Mouse (Mus musculus) heart, embryonic 13.5 days (tissue): ENCODE measurements around the gene Klkb1. TPM values are rescaled to one million over a fixed set of nuclear protein-coding genes. Genes with fewer than 3 reads are reported as not detected.
A peak's percentile ranks its signal among the peaks of the same experiment; 100 is the strongest.
"Not testable (repeated sequence)": the region's sequence is repeated elsewhere in the genome, so short reads cannot be mapped to it uniquely, and the experiment has no call there.

Source experiments
- ATAC-seq: fragments of 200-750 bp; cut with Nextera tagmentation; 2 replicates; pipeline ENCODE4 v1.8.0; 2017; ENCODE audit warnings: moderate TSS enrichment; ENCODE audit not compliant: insufficient number of reproducible peaks, low FRiP score, low TSS enrichment; ENCODE audit errors: extremely low read depth
- H3K27ac ChIP-seq: fragments of 300-500 bp; sonication (generic); replicated peaks from 2 replicates; pipeline ENCODE4 v1.5.1; 2015; ENCODE audit warnings: moderate library complexity, mild to moderate bottlenecking, inconsistent platforms
- H3K27me3 ChIP-seq: fragments of 300-500 bp; sonication (generic); replicated peaks from 2 replicates; pipeline ENCODE4 v1.6.1; 2015; ENCODE audit warnings: mild to moderate bottlenecking, inconsistent platforms
- H3K36me3 ChIP-seq: fragments of 300-500 bp; sonication (generic); 2 replicates; pipeline ENCODE4 v1.6.1; 2015; ENCODE audit warnings: mild to moderate bottlenecking, inconsistent platforms
- H3K4me1 ChIP-seq: fragments of 300-500 bp; sonication (generic); 2 replicates; pipeline ENCODE4 v1.6.1; 2015; ENCODE audit warnings: inconsistent platforms
- H3K4me2 ChIP-seq: fragments of 300-500 bp; sonication (generic); 2 replicates; pipeline ENCODE4 v1.6.1; 2015; ENCODE audit warnings: inconsistent platforms, mild to moderate bottlenecking, moderate library complexity
- H3K4me3 ChIP-seq: fragments of 300-500 bp; sonication (generic); 2 replicates; pipeline ENCODE4 v1.5.1; 2015; ENCODE audit warnings: moderate library complexity, mild to moderate bottlenecking, inconsistent platforms
- H3K9ac ChIP-seq: fragments of 300-500 bp; sonication (generic); 2 replicates; pipeline ENCODE4 v1.6.1; 2015; ENCODE audit warnings: inconsistent platforms, mild to moderate bottlenecking, moderate library complexity
- H3K9me3 ChIP-seq: fragments of 300-500 bp; sonication (generic); 2 replicates; pipeline ENCODE4 v1.6.1; 2016; ENCODE audit warnings: inconsistent platforms
- WGBS: fragments of 180-500 bp; shearing (Covaris S2); methylation state at CpG from one replicate; pipeline ENCODE4 v1.1.7; 2015; ENCODE audit warnings: mixed read lengths; 5-methylcytosine and 5-hydroxymethylcytosine counted together
- polyA plus RNA-seq: library from polyadenylated mRNA; unstranded; fragments of >200 nt; fragmentation: Nextera tagmentation; extraction: Ambion mirVana; gene quantifications from 2 replicates; pipeline ENCODE4 v1.2.1, GENCODE M21; 2015

The Klkb1 gene
- polyA plus RNA-seq = 0.09 TPM in 1 of 2 replicates, not detected in the other

- no peak for ATAC-seq
- no peak within 1 kb of the TSS for H3K4me2 ChIP-seq
- no peaks in the 10 kb centered on the region for H3K36me3 ChIP-seq
- no peak within 1 kb of the TSS for H3K4me3 ChIP-seq
- H3K9ac ChIP-seq = no peak within 1 kb of the TSS
- no peaks in the 10 kb centered on the region for H3K9me3 ChIP-seq
- 81% methylated on average over 7 of the region's 7 CpGs for WGBS
- no peaks in the 10 kb centered on the region for H3K27me3 ChIP-seq
- no peak within 1 kb of the TSS for H3K27ac ChIP-seq
- no peaks in the 10 kb centered on the region for H3K4me1 ChIP-seq
Measured at GRCm38 (mm10) chr8:45294687-45295086, at the start of gene Klkb1. Klkb1 (minus strand) TSS chr8:45294859.

GRCm38 (mm10) chr8:45344298-45344697 lies 49.6 kb upstream of the Klkb1 start:
- Histone ChIP-seq H3K9ac (no peak overlapping the region), H3K4me3 (no peak overlapping the region), H3K9me3 (no peaks in the 10 kb centered on the region), H3K27ac (no peak overlapping the region), H3K4me2 (no peak overlapping the region), H3K36me3 (peaks cover 23% of the 10 kb centered on the region), H3K4me1 (no peaks in the 10 kb centered on the region), H3K27me3 (no peaks in the 10 kb centered on the region)
- 87% methylated on average over 8 of the region's 8 CpGs for WGBS
- no peak for ATAC-seq

- no peak overlapping the region for H3K4me3 ChIP-seq
- H3K4me1 ChIP-seq = no peaks in the 10 kb centered on the region
- no peak overlapping the region for H3K27ac ChIP-seq
- 84% methylated on average over 12 of the region's 12 CpGs for WGBS
- no peak for ATAC-seq
- H3K9ac ChIP-seq = no peak overlapping the region
- H3K9me3 ChIP-seq = no peaks in the 10 kb centered on the region
- no peak overlapping the region for H3K4me2 ChIP-seq
- H3K27me3 ChIP-seq = no peaks in the 10 kb centered on the region
- peaks cover 8% of the 10 kb centered on the region; the same call in 1 of the 2 replicates for H3K36me3 ChIP-seq
Measured at GRCm38 (mm10) chr8:45341630-45342628, 47.3 kb upstream of the Klkb1 start.

- WGBS = 2% methylated on average over 8 of the region's 8 CpGs
- H3K27ac ChIP-seq = no peak overlapping the region
- ATAC-seq = no peak
- H3K4me2 ChIP-seq = peak overlapping the region; percentile 95
- H3K9me3 ChIP-seq = no peaks in the 10 kb centered on the region
- peaks cover 4% of the 10 kb centered on the region; the same call in 1 of the 2 replicates for H3K27me3 ChIP-seq
- peak overlapping the region; percentile 83 for H3K9ac ChIP-seq
- peaks cover 8% of the 10 kb centered on the region; the same call in 1 of the 2 replicates for H3K4me1 ChIP-seq
- peak overlapping the region; percentile 75 for H3K4me3 ChIP-seq
- H3K36me3 ChIP-seq = no peaks in the 10 kb centered on the region
Measured at GRCm38 (mm10) chr8:45333493-45333892, 38.8 kb upstream of the Klkb1 start.

GRCm38 (mm10) chr8:45332685-45333409 lies 38.2 kb upstream of the Klkb1 start, which contains the start of gene Cyp4v3:
Cyp4v3 (minus strand) TSS chr8:45333216.
- no peak; the same call in 1 of the 2 replicates for ATAC-seq
- H3K27ac ChIP-seq = no peak within 1 kb of the TSS

GRCm38 (mm10) chr8:45330856-45331255 lies 36.2 kb upstream of the Klkb1 start:
- no peak for ATAC-seq
- H3K36me3 ChIP-seq = no peaks in the 10 kb centered on the region
- H3K9me3 ChIP-seq = no peaks in the 10 kb centered on the region
- no peak overlapping the region for H3K27ac ChIP-seq
- peaks cover 4% of the 10 kb centered on the region; the same call in 1 of the 2 replicates for H3K27me3 ChIP-seq
- no peak overlapping the region for H3K4me3 ChIP-seq
- WGBS = 59% methylated on average over 3 of the region's 3 CpGs
- H3K4me1 ChIP-seq = peaks cover 8% of the 10 kb centered on the region; the same call in 1 of the 2 replicates
- no peak overlapping the region for H3K9ac ChIP-seq
- no peak overlapping the region for H3K4me2 ChIP-seq

More at GRCm38 (mm10) chr8:45332685-45333409, 38.2 kb upstream of the Klkb1 start, which contains the start of gene Cyp4v3:
- Histone ChIP-seq H3K27me3 (peaks cover 4% of the 10 kb centered on the region; the same call in 1 of the 2 replicates), H3K9me3 (no peaks in the 10 kb centered on the region), H3K4me2 (peak within 1 kb of the TSS; percentile 95), H3K36me3 (no peaks in the 10 kb centered on the region), H3K4me1 (peaks cover 8% of the 10 kb centered on the region; the same call in 1 of the 2 replicates), H3K4me3 (peak within 1 kb of the TSS; percentile 75), H3K9ac (peak within 1 kb of the TSS; percentile 83)
- 1% methylated on average over 44 of the region's 44 CpGs for WGBS

GRCm38 (mm10) chr8:45329206-45329980 lies 34.7 kb upstream of the Klkb1 start:
- H3K9me3 ChIP-seq = no peaks in the 10 kb centered on the region
- no peak overlapping the region for H3K4me3 ChIP-seq
- H3K27ac ChIP-seq = no peak overlapping the region
- 80% methylated on average over 6 of the region's 6 CpGs for WGBS
- peaks cover 8% of the 10 kb centered on the region; the same call in 1 of the 2 replicates for H3K4me1 ChIP-seq
- no peak for ATAC-seq
- no peaks in the 10 kb centered on the region for H3K36me3 ChIP-seq
- H3K4me2 ChIP-seq = no peak overlapping the region
- H3K9ac ChIP-seq = no peak overlapping the region
- H3K27me3 ChIP-seq = peaks cover 4% of the 10 kb centered on the region; the same call in 1 of the 2 replicates

- ATAC-seq, H3K4me2 ChIP-seq, H3K9ac ChIP-seq, H3K4me3 ChIP-seq, H3K9me3 ChIP-seq, H3K4me1 ChIP-seq, H3K27me3 ChIP-seq, H3K27ac ChIP-seq, H3K36me3 ChIP-seq: not testable (repeated sequence)
Measured at GRCm38 (mm10) chr8:45327076-45327475, 32.4 kb upstream of the Klkb1 start.

GRCm38 (mm10) chr8:45324151-45324550 lies 29.5 kb upstream of the Klkb1 start:
- H3K27ac ChIP-seq = no peak overlapping the region
- no peaks in the 10 kb centered on the region for H3K36me3 ChIP-seq
- H3K4me3 ChIP-seq = no peak overlapping the region
- no peak overlapping the region for H3K4me2 ChIP-seq
- no peak overlapping the region for H3K9ac ChIP-seq
- H3K9me3 ChIP-seq = no peaks in the 10 kb centered on the region
- ATAC-seq = no peak
- peaks cover 9% of the 10 kb centered on the region for H3K4me1 ChIP-seq
- 67% methylated on average over 4 of the region's 4 CpGs for WGBS
- H3K27me3 ChIP-seq = no peaks in the 10 kb centered on the region

- Histone ChIP-seq H3K4me2 (no peak overlapping the region), H3K9ac (no peak overlapping the region), H3K36me3 (no peaks in the 10 kb centered on the region), H3K27ac (no peak overlapping the region), H3K27me3 (no peaks in the 10 kb centered on the region), H3K4me1 (peaks cover 9% of the 10 kb centered on the region), H3K4me3 (no peak overlapping the region), H3K9me3 (no peaks in the 10 kb centered on the region)
- no peak for ATAC-seq
- 75% methylated on average over 2 of the region's 2 CpGs for WGBS
Measured at GRCm38 (mm10) chr8:45321365-45321764, 26.7 kb upstream of the Klkb1 start.
